Mouse (Mus musculus) telencephalon, adult 2 months (tissue): ENCODE results near the gene Plk3.
"Not testable (repeated sequence)": the region's sequence is repeated elsewhere in the genome, so short reads cannot be mapped to it uniquely, and the experiment has no call there.

ENCODE experiments used
- DNase-seq: peaks from one replicate; pipeline ENCODE4 v3.0.0-alpha.2; 2011; ENCODE audit warnings: low read depth, low spot score

The Plk3 gene

GRCm38 (mm10) chr4:117133817-117134600 lies at the start of gene Plk3:
Gene Plk3, minus strand, starts transcription at chr4:117133963.
- peak; percentile 95 for DNase-seq

- DNase-seq = not testable (repeated sequence)
These were observed 49.0 kb upstream of the Plk3 start for GRCm38 (mm10) chr4:117182759-117183096.

- peak; percentile 81 for DNase-seq
These were observed 48.3 kb upstream of the Plk3 start, which contains the start of gene Kif2c for GRCm38 (mm10) chr4:117181863-117182758. Gene Kif2c, minus strand, starts transcription at chr4:117182639.

- DNase-seq = no peak
These were observed 36.2 kb upstream of the Plk3 start for GRCm38 (mm10) chr4:117169936-117170335.

DNA sequence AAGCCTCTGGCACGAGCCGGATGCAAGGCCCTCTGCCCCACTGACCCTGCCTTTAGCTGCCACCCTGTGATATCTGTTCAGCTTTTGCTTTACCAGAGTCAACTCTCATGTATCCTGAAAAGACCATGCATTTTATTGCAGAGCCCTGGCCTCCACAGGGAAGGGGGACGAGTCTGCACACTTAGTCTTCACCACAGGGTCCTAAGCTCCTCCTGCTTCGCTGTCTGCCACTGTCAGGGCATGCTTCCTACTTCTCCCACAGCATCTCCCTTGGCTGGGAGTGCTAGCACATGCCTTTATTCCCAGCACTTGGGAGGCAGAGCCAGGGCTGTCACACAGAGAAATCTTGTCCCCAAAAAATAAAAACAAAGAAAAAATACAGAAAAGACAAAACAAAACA lies 27.4 kb upstream of the Plk3 start:
- no peak for DNase-seq

DNA sequence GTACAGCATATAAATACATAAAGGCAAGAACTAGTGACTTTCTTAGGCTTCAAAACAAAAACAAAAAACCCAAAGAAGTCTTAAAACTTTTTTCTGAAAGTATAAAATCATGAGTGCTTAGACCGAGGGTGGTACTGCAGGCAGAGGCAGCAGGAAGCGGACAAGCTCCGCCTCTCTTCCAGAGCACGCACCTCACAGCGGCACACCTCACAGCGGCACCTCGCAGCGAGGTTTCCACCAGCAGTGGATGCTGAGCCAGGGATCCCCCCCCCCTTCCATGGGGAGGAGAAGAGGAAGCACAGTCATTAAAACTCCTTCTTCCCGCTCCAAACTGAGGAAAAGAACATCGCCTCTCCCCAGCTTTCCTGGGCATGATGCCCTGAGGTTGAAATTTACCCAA lies 25.9 kb upstream of the Plk3 start:
- no peak for DNase-seq

DNA sequence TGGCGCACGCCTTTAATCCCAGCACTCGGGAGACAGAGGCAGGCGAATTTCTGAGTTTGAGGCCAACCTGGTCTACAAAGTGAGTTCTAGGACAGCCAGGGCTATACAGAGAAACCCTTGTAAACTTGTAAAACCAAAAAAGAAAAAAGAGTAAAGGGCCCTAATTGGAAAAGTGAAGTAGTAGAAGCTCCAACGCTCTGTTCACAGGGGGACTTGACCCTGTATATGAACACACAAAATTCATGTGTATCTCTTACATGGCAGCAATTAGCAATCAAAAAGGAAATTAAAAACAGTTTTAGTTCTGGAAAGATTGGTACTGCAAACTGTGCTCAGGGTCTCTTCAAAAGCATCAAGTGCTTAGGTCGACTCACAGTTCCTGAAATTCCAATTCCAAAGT lies 22.6 kb upstream of the Plk3 start:
- no peak for DNase-seq

DNA sequence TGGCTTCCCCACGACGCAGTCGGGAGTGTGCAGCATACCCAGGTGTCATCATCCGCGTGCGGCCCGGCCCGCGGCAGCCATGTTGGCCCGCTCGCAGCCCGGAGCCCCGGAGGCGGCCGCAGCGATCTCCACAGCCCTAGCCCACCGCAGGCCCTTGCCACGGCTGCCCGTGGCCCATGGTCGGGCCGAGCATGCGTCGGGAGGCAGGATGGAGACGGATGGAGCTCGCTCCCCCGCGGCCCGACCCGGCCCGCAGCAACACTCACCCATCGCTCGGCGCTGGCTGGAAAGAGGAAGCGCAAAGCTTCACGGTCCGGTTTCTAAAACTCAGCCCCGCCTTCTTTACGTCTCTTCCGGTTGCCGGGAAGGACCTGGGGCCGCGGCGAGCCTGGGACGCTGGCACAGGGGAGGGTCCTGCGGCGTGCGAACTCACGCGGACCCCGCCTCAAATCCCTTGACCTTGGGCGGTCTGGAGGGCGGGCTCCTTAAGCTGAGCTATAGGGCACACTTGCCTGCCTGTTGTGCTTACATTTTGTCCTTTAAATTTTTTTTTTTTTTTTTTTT lies 22.1 kb upstream of the Plk3 start, which contains the start of gene Rps8:
TSS of gene Rps8 (minus strand) at position 452 of the 564 bp plus-strand sequence.
- DNase-seq = peak; percentile 83

GRCm38 (mm10) chr4:117155020-117155791 lies 21.4 kb upstream of the Plk3 start:
- DNase-seq = no peak

DNA sequence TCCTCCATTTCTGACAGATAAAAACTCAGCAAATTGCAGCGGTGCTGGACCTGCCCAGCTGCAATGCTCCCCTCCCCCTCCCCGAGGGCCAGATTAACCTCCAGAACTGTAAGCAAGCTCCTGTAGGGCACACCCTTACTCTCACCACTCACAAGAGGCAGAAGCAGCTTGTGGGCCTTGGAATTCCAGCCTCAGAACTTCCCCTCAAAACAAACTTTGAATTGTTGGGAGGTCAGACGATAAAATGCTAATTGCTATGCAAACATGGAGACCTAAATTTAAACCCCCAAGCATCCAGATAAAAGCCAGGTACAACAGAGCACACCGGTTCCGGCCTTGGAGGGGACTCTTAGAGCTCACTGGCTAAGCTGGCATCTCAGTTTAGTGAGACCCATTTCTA lies 19.0 kb upstream of the Plk3 start:
- DNase-seq = no peak

GRCm38 (mm10) chr4:117151416-117151815 lies 17.7 kb upstream of the Plk3 start:
- DNase-seq = no peak

DNA sequence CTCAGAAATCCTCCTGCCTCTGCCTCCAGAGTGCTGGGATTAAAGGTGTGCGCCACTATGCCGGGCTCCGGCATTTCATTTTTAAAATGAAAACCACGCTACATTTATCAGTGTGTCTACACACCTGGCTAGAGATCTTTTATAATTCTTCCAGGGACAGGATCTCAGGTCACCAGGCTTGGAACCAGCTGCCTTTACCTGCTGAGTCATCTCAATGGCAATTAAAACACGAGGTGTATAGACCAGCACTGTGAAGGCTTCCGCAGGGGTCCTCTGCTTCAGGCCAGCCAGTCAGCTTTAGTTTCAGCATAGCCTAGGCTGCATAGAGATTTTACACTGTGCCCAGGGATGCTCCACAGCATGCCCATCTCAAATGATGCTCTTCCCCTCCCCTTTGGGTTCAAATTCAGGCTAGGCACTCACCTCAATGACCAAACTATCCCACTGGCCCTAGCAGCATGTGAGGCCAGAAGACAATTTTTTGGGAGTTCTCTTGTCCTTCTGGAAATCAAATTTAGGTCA lies 16.5 kb upstream of the Plk3 start:
- no peak for DNase-seq

- no peak for DNase-seq
These were observed 15.8 kb upstream of the Plk3 start for GRCm38 (mm10) chr4:117149291-117150211.

GRCm38 (mm10) chr4:117148815-117149214 lies 15.1 kb upstream of the Plk3 start:
- no peak for DNase-seq

GRCm38 (mm10) chr4:117148047-117148713 lies 14.4 kb upstream of the Plk3 start:
- no peak for DNase-seq

DNA sequence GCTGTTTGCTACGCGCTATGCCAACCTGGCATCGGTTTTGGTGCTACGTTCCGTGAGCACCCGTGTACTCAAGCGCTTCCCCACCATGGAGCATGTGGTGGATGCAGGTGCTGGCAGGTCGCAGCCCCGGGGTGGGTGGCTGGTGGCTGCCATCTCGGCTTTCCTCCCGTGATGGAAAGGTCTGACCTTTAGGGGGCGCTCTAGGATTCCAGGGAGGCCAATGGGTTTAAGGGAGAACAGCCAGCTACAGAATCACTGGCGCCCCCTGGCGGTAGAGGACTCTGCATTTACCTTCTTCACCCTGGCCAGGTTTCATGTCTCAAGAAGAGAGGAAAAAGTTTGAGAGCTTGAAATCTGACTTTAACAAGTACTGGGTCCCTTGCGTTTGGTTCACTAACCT lies 12.4 kb upstream of the Plk3 start:
- no peak for DNase-seq

DNA sequence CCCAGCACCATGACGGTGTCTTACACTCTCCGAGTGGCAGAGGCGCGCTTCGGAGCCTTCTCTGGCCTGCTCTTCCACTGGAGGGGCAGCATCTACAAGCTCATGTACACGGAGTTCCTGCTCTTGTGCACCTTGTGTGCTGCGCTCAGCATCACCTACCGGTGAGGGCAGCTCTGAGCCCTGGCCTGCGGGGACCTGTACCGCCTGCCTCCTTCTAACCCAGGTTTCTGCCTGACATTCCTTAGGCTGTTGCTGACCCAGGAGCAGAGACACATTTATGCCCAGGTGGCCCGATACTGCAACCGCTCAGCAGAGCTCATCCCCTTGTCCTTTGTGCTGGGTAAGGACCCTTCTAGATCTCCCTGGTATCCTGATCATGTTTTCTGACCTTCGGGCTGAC lies 11.5 kb upstream of the Plk3 start:
- no peak for DNase-seq

DNA sequence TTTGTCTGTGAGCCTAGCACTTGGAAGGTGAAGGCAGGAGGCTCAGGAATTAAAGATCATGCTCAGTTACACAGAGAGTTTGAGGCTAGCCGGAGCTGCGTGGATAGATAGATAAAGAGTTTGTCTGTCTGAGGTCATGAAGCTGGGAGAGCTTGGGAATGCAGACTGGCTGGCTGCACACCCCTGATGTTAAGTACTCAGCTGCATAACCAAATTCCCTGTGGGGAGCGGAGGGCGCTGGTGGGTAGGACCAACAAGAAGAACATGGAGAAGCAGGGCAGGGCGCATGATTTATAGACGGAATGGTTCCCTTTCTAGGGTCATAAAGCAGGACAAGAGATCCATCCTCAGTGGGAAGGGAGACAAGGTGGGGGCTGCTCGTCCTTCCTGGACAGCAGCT lies 9.3 kb upstream of the Plk3 start:
- DNase-seq = no peak

- DNase-seq = no peak
These were observed 6.8 kb upstream of the Plk3 start for GRCm38 (mm10) chr4:117140613-117141012.

DNA sequence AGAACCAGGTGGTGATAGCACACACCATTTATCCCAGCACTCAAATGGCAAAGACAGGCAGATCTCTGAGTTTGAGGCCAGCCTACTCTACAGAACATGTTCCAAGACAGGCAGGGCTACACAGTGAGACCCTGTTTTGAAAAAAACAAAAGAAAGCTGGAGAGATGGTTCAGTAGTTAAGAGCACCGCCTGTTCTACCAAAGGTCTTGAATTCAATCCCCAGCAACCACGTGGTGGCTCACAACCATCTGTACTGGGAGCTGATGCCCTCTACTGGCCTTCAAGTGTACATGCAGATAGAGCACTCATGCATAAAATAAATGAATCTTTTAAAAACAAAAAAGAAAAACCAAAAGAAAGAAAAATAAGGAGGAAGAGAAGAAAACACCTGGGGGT lies 5.5 kb upstream of the Plk3 start:
- DNase-seq = no peak
